Mouse (Mus musculus): ENCODE results near the gene Olfr1446. TPM values are rescaled to one million over a fixed set of nuclear protein-coding genes. Genes with fewer than 3 reads are reported as not detected.

Gene Olfr1446
- polyA plus RNA-seq, 1 experiment from 2014 or later, result not detected

Other genes starting within 250 kb of the Olfr1446 start
- gene Olfr1442, start 223.1 kb downstream of the Olfr1446 start, polyA plus RNA-seq (2015; fragmentation: Nextera tagmentation; extraction: Ambion mirVana), result not detected in 2 replicates
- gene Olfr1443, start 215.4 kb downstream of the Olfr1446 start, polyA plus RNA-seq (2015; fragmentation: Nextera tagmentation; extraction: Ambion mirVana), result not detected in 2 replicates
- gene Keg1, start 197.7 kb downstream of the Olfr1446 start, polyA plus RNA-seq (2015; fragmentation: Nextera tagmentation; extraction: Ambion mirVana), result 0.45 and 0.76 TPM in 2 replicates
- gene Cntf, start 127.9 kb downstream of the Olfr1446 start, polyA plus RNA-seq (2015; fragmentation: Nextera tagmentation; extraction: Ambion mirVana), result 0.99 and 1.4 TPM in 2 replicates
- gene Zfp91, start 97.4 kb downstream of the Olfr1446 start, polyA plus RNA-seq (2015; fragmentation: Nextera tagmentation; extraction: Ambion mirVana), result 9.9 and 11.3 TPM in 2 replicates
- 1.4 and 2.8 TPM in 2 replicates for gene Lpxn, start 97.3 kb downstream of the Olfr1446 start, polyA plus RNA-seq (2015; fragmentation: Nextera tagmentation; extraction: Ambion mirVana)
- not detected in 2 replicates for gene Gm5244, start 46.8 kb downstream of the Olfr1446 start, polyA plus RNA-seq (2015; fragmentation: Nextera tagmentation; extraction: Ambion mirVana)
- gene Olfr1444, start 36.2 kb downstream of the Olfr1446 start, polyA plus RNA-seq (2015; fragmentation: Nextera tagmentation; extraction: Ambion mirVana), result not detected in 2 replicates
- gene Olfr1445, start 9.7 kb downstream of the Olfr1446 start, polyA plus RNA-seq (2015; fragmentation: Nextera tagmentation; extraction: Ambion mirVana), result not detected in 2 replicates
- not detected in 2 replicates for gene Olfr1447, start 10.2 kb upstream of the Olfr1446 start, polyA plus RNA-seq (2015; fragmentation: Nextera tagmentation; extraction: Ambion mirVana)
- not detected in 2 replicates for gene Olfr1448, start 30.9 kb upstream of the Olfr1446 start, polyA plus RNA-seq (2015; fragmentation: Nextera tagmentation; extraction: Ambion mirVana)
- gene Olfr1449, start 37.3 kb upstream of the Olfr1446 start, polyA plus RNA-seq (2015; fragmentation: Nextera tagmentation; extraction: Ambion mirVana), result not detected in 2 replicates
- gene Olfr1450, start 56.7 kb upstream of the Olfr1446 start, polyA plus RNA-seq (2015; fragmentation: Nextera tagmentation; extraction: Ambion mirVana), result not detected in 2 replicates
- gene Olfr1451, start 101.5 kb upstream of the Olfr1446 start, polyA plus RNA-seq (2015; fragmentation: Nextera tagmentation; extraction: Ambion mirVana), result not detected in 2 replicates
- gene Olfr1453, start 134.8 kb upstream of the Olfr1446 start, polyA plus RNA-seq (2015; fragmentation: Nextera tagmentation; extraction: Ambion mirVana), result not detected in 2 replicates
- gene Olfr1454, start 167.1 kb upstream of the Olfr1446 start, polyA plus RNA-seq (2015; fragmentation: Nextera tagmentation; extraction: Ambion mirVana), result not detected in 2 replicates
- not detected in 2 replicates for gene Olfr1457, start 204.4 kb upstream of the Olfr1446 start, polyA plus RNA-seq (2015; fragmentation: Nextera tagmentation; extraction: Ambion mirVana)
- gene Olfr1458, start 213.3 kb upstream of the Olfr1446 start, polyA plus RNA-seq (2015; fragmentation: Nextera tagmentation; extraction: Ambion mirVana), result not detected in 2 replicates